Mouse (Mus musculus) left cerebral cortex, adult 2 months (tissue): ENCODE data around the gene Zfp740. TPM values are rescaled to one million over a fixed set of nuclear protein-coding genes. Genes with fewer than 3 reads are reported as not detected.
"Not testable (repeated sequence)": the region's sequence is repeated elsewhere in the genome, so short reads cannot be mapped to it uniquely, and the experiment has no call there.

Experiments used
- DNase-seq, 2 experiments: peaks; one replicate each; pipeline ENCODE4 v3.0.0; 2021 to 2022; ENCODE audit warnings: low spot score in 2 of 2, mixed read lengths in 1 of 2; ENCODE audit errors: extremely low spot score in 1 of 2
- H3K27ac ChIP-seq: fragments of 200-600 bp; 2 replicates; pipeline ENCODE4 v1.8.1; 2022
- H3K4me3 ChIP-seq: fragments of 200-600 bp; 2 replicates; pipeline ENCODE4 v1.8.1; 2022
- CTCF ChIP-seq: fragments of 200-600 bp; IDR thresholded peaks from 2 replicates; pipeline ENCODE4 v1.8.1; 2022; ENCODE audit warnings: antibody characterized with exemption, mild to moderate bottlenecking, moderate library complexity
- intact Hi-C: fragments of 180-260 bp; cut with DNase I; formaldehyde crosslinking; loops from one replicate; pipeline ENCODE4 v1.15.1; 2025
- long read RNA-seq, 2 experiments: library from polyadenylated mRNA; stranded (forward); transcript quantifications; one replicate each; pipeline ENCODE4 v2.0.0; 2021; ENCODE audit warnings: borderline mapping rate in 2 of 2
- total RNA-seq, 2 experiments: library from RNA; stranded (reverse); gene quantifications; 2 replicates each; pipeline ENCODE4 v1.2.3; 2021

The Zfp740 gene
- total RNA-seq, result 10 to 100 TPM; 69.6 to 72.4 TPM
- long read RNA-seq, experiment 1, full-length matches to known transcripts, result 7 of 45 reads
- long read RNA-seq, experiment 1, partial matches to known transcripts, result 8 of 45 reads
- long read RNA-seq, experiment 1, other reads (novel, unspliced or antisense), result 30 of 45 reads
- long read RNA-seq, experiment 2, full-length matches to known transcripts, result 7 of 29 reads
- long read RNA-seq, experiment 2, partial matches to known transcripts, result 2 of 29 reads
- long read RNA-seq, experiment 2, other reads (novel, unspliced or antisense), result 20 of 29 reads

- peak; percentile 93 to 96 for DNase-seq
- H3K4me3 ChIP-seq, result peak within 1 kb of the TSS; percentile 81
- intact Hi-C loops, result no loop called here
- H3K27ac ChIP-seq, result peak within 1 kb of the TSS; percentile 98
- TF ChIP-seq CTCF, result no peak; the same call in 1 of the 2 replicates
Measured at GRCm38 (mm10) chr15:102202971-102203834, at the start of gene Zfp740. Zfp740 (plus strand) TSS chr15:102203249.

- intact Hi-C loops, DNase-seq, H3K4me3 ChIP-seq, H3K27ac ChIP-seq: not testable (repeated sequence)
- TF ChIP-seq CTCF, result peak; percentile 3; the same call in 1 of the 2 replicates
Measured at GRCm38 (mm10) chr15:102155006-102155405, 48.0 kb upstream of the Zfp740 start.

- no peak for DNase-seq
- intact Hi-C loops, result no loop called here
- Histone ChIP-seq H3K27ac (no peak overlapping the region), H3K4me3 (no peak overlapping the region)
- TF ChIP-seq CTCF, result no peak
Measured at GRCm38 (mm10) chr15:102156836-102157235, 46.2 kb upstream of the Zfp740 start.

- no peak overlapping the region for H3K27ac ChIP-seq
- DNase-seq, result no peak
- intact Hi-C loops, result no loop called here
- H3K4me3 ChIP-seq, result no peak overlapping the region
- TF ChIP-seq CTCF, result no peak
Measured at GRCm38 (mm10) chr15:102160415-102161060, 42.5 kb upstream of the Zfp740 start.

- H3K4me3 ChIP-seq, result no peak overlapping the region
- H3K27ac ChIP-seq, result no peak overlapping the region
- DNase-seq, result no peak
- intact Hi-C loops, result no loop called here
- TF ChIP-seq CTCF, result no peak; the same call in 1 of the 2 replicates
Measured at GRCm38 (mm10) chr15:102163900-102164693, 39.0 kb upstream of the Zfp740 start.

GRCm38 (mm10) chr15:102165468-102166100, 37.5 kb upstream of the Zfp740 start:
- Histone ChIP-seq H3K27ac (no peak overlapping the region), H3K4me3 (no peak overlapping the region)
- intact Hi-C loops, result no loop called here
- TF ChIP-seq CTCF, result no peak
- DNase-seq, result no peak

GRCm38 (mm10) chr15:102167620-102168021, 35.4 kb upstream of the Zfp740 start:
- intact Hi-C loops, result no loop called here
- no peak overlapping the region for H3K27ac ChIP-seq
- DNase-seq, result no peak
- TF ChIP-seq CTCF, result no peak
- no peak overlapping the region for H3K4me3 ChIP-seq

GRCm38 (mm10) chr15:102169064-102169463, 34.0 kb upstream of the Zfp740 start:
- TF ChIP-seq CTCF, result no peak
- H3K27ac ChIP-seq, result no peak overlapping the region
- intact Hi-C loops, result no loop called here
- no peak overlapping the region for H3K4me3 ChIP-seq
- DNase-seq, result no peak

- H3K27ac ChIP-seq, result no peak overlapping the region
- no peak for TF ChIP-seq CTCF
- intact Hi-C loops, result no loop called here
- H3K4me3 ChIP-seq, result no peak overlapping the region
- no peak for DNase-seq
Measured at GRCm38 (mm10) chr15:102173581-102173980, 29.5 kb upstream of the Zfp740 start.

- no peak for TF ChIP-seq CTCF
- no peak overlapping the region for H3K4me3 ChIP-seq
- no peak overlapping the region for H3K27ac ChIP-seq
- no peak for DNase-seq
- intact Hi-C loops, result loop anchor here (5.0 kb wide), 1 partner anchor 136 kb away; no protein-coding TSS in a partner anchor
Measured at GRCm38 (mm10) chr15:102175736-102176319, 27.2 kb upstream of the Zfp740 start.
